In genomic region chr6:95445036-95445435, GRCm38 (mm10) we compare ENCODE assay signal across 8 mouse cellular contexts.
DNase-seq lines count a peak whose midpoint lies in the region; ATAC-seq and TF ChIP-seq lines count a peak whose summit lies in the region.

No protein-coding gene starts in this region.

- no peak overlapping the region for H3K4me2 ChIP-seq in kidney, embryonic 15.5 days

- no peak for ATAC-seq in kidney, embryonic 15.5 days (replicated peaks; ENCODE audit: low FRiP score)
- ATAC-seq in CD4-positive, CD25-positive, alpha-beta regulatory T cell, adult 4 months = no peak

- no peak overlapping the region for H3K9ac ChIP-seq in kidney, embryonic 15.5 days

- WGBS in kidney, adult 2 months = 58% methylated on average over 4 of the region's 4 CpGs
- WGBS in kidney, embryonic 15.5 days = 67% methylated on average over 4 of the region's 4 CpGs
- WGBS in limb, embryonic 10.5 days = 87% methylated on average over 4 of the region's 4 CpGs

- no peaks in the 10 kb centered on the region for H3K36me3 ChIP-seq in kidney, adult 2 months (ENCODE audit: control insufficient read depth, insufficient read depth, low read length)
- H3K36me3 ChIP-seq in kidney, embryonic 15.5 days = no peaks in the 10 kb centered on the region
- H3K36me3 ChIP-seq in limb, embryonic 10.5 days = no peaks in the 10 kb centered on the region

- DNase-seq in kidney, adult 2 months = peak; percentile 84
- peak; percentile 12 for DNase-seq in cerebellum, adult 9-11 months
- peak; percentile 80 for DNase-seq in kidney, postnatal 10 days
- peak; percentile 2 to 30 for DNase-seq in urinary bladder, adult 18-20 months (ENCODE audit: low spot score in 2 of 2)
- no peak for DNase-seq in limb, embryonic 10.5 days (ENCODE audit: low spot score)
- no peak for DNase-seq in frontal cortex, postnatal 36 days (ENCODE audit: low spot score in 2 of 2)

- H3K4me3 ChIP-seq in kidney, adult 2 months (ENCODE audit: insufficient read depth, low read depth, low read length) = no peak overlapping the region
- H3K4me3 ChIP-seq in kidney, embryonic 15.5 days (replicated peaks) = no peak overlapping the region
- H3K4me3 ChIP-seq in limb, embryonic 10.5 days = no peak overlapping the region

- TF ChIP-seq CTCF in kidney, adult 2 months (conservative IDR thresholded peaks at IDR 0.05; ENCODE audit: insufficient read depth, insufficient read length, low read depth, low read length) = no peak

- no peaks in the 10 kb centered on the region for H3K4me1 ChIP-seq in kidney, adult 2 months (ENCODE audit: control insufficient read depth, insufficient read depth, low read length)
- no peaks in the 10 kb centered on the region for H3K4me1 ChIP-seq in kidney, embryonic 15.5 days
- H3K4me1 ChIP-seq in limb, embryonic 10.5 days = no peaks in the 10 kb centered on the region

- H3K27me3 ChIP-seq in kidney, adult 2 months (replicated peaks; ENCODE audit: control insufficient read depth, insufficient read depth, low read length) = no peaks in the 10 kb centered on the region
- H3K27me3 ChIP-seq in kidney, embryonic 15.5 days = no peaks in the 10 kb centered on the region
- no peaks in the 10 kb centered on the region for H3K27me3 ChIP-seq in limb, embryonic 10.5 days (ENCODE audit: low read depth, poor library complexity, severe bottlenecking)

- peaks cover 4% of the 10 kb centered on the region for H3K9me3 ChIP-seq in kidney, embryonic 15.5 days (replicated peaks)
- no peaks in the 10 kb centered on the region for H3K9me3 ChIP-seq in limb, embryonic 10.5 days (replicated peaks)

- TF ChIP-seq POLR2A in kidney, adult 2 months (IDR thresholded peaks at IDR 0.05; ENCODE audit: low read depth, low read length) = no peak

- H3K27ac ChIP-seq in kidney, adult 2 months (ENCODE audit: insufficient read depth, low read depth, low read length) = no peak overlapping the region
- H3K27ac ChIP-seq in kidney, embryonic 15.5 days = no peak overlapping the region
- no peak overlapping the region for H3K27ac ChIP-seq in limb, embryonic 10.5 days

Comparison
In these comparisons a context has a peak if more than half of its experiments do, and no peak if none do; other contexts are left out.
1. DNase-seq: peak in kidney, adult 2 months (single experiment), cerebellum, adult 9-11 months (single experiment), kidney, postnatal 10 days (single experiment) and urinary bladder, adult 18-20 months (2 of 2); none in limb, embryonic 10.5 days (single experiment) and frontal cortex, postnatal 36 days (0 of 2).